Mouse (Mus musculus) CH12.LX (cell line): Measurements from ENCODE around the gene Srf. TPM values are rescaled to one million over a fixed set of nuclear protein-coding genes. Genes with fewer than 3 reads are reported as not detected.

ENCODE experiments used
- DNase-seq: peaks from one replicate; pipeline ENCODE4 v3.0.0-alpha.2; 2013; ENCODE audit errors: extremely low read depth
- H3K27ac ChIP-seq: 2 replicates; pipeline ENCODE4 v1.5.1; 2012; ENCODE audit warnings: low read depth, mild to moderate bottlenecking, control low read depth, moderate library complexity; ENCODE audit not compliant: insufficient read depth
- H3K27me3 ChIP-seq: replicated peaks from 2 replicates; pipeline ENCODE3; 2012; ENCODE audit warnings: inconsistent platforms
- H3K36me3 ChIP-seq, 2 experiments: replicated peaks in 1 of 2; 2 replicates each; pipeline versions ENCODE3 to v1.6.1; 2012; ENCODE audit warnings: inconsistent platforms in 1 of 2, low read length in 1 of 2, mild to moderate bottlenecking in 1 of 2, mixed read lengths in 1 of 2, moderate library complexity in 1 of 2; ENCODE audit not compliant: control insufficient read depth in 1 of 2, insufficient read depth in 1 of 2
- H3K4me1 ChIP-seq, 2 experiments: 2 replicates each; pipeline ENCODE4 v1.6.1; 2012; ENCODE audit warnings: inconsistent platforms in 1 of 2, moderate library complexity in 1 of 2; ENCODE audit not compliant: insufficient read depth in 2 of 2, control insufficient read depth in 1 of 2
- H3K4me2 ChIP-seq: 2 replicates; pipeline ENCODE4 v1.6.1; 2012; ENCODE audit warnings: low read depth, mild to moderate bottlenecking, control low read depth; ENCODE audit not compliant: poor library complexity, insufficient read depth, severe bottlenecking
- H3K4me3 ChIP-seq, 3 experiments: fragments of 150-350 bp in 1 of 3; sonication (generic) in 1 of 3; replicated peaks in 1 of 3; 2 replicates each; pipeline versions ENCODE3 to v1.5.1; 2011 to 2012; ENCODE audit warnings: low read depth in 2 of 3, low read length in 2 of 3, mild to moderate bottlenecking in 2 of 3, moderate library complexity in 2 of 3, control low read depth in 1 of 3, improper control_type of control experiment in 1 of 3, inconsistent platforms in 1 of 3, mixed read lengths in 1 of 3; ENCODE audit not compliant: poor library complexity in 1 of 3
- H3K79me2 ChIP-seq: replicated peaks from 2 replicates; pipeline ENCODE4 v1.6.1; 2012; ENCODE audit warnings: mild to moderate bottlenecking, moderate library complexity; ENCODE audit not compliant: control insufficient read depth, poor library complexity, insufficient read depth, severe bottlenecking; ENCODE audit errors: extremely low read depth
- H3K9ac ChIP-seq: 2 replicates; pipeline ENCODE4 v1.6.1; 2012; ENCODE audit warnings: low read depth, mild to moderate bottlenecking, control low read depth, moderate library complexity; ENCODE audit not compliant: insufficient read depth
- H3K9me3 ChIP-seq: replicated peaks from 2 replicates; pipeline ENCODE3; 2012; ENCODE audit warnings: low read length, inconsistent platforms, mixed read lengths
- CHD1 ChIP-seq: IDR thresholded peaks from 2 replicates; pipeline ENCODE4 v1.6.1; 2012; ENCODE audit warnings: low read depth, low read length, improper control_type of control experiment, inconsistent platforms
- CHD2 ChIP-seq: IDR thresholded peaks from 2 replicates; pipeline ENCODE4 v1.6.1; 2011; ENCODE audit warnings: low read length, improper control_type of control experiment
- ELF1 ChIP-seq: IDR thresholded peaks from 2 replicates; pipeline ENCODE4 v1.6.1; 2014; ENCODE audit warnings: low read depth, mild to moderate bottlenecking, inconsistent platforms, low read length, improper control_type of control experiment
- ETS1 ChIP-seq: conservative IDR thresholded peaks from 2 replicates; pipeline ENCODE4 v1.6.1; 2012; ENCODE audit warnings: low read depth, mild to moderate bottlenecking, inconsistent platforms, low read length, improper control_type of control experiment, moderate library complexity
- GABPA ChIP-seq: IDR thresholded peaks from 2 replicates; pipeline ENCODE4 v1.6.1; 2012; ENCODE audit warnings: low read depth, low read length, improper control_type of control experiment, inconsistent platforms; ENCODE audit not compliant: insufficient replicate concordance
- HCFC1 ChIP-seq: IDR thresholded peaks from 2 replicates; pipeline ENCODE4 v1.6.1; 2012; ENCODE audit warnings: low read depth, mild to moderate bottlenecking, inconsistent platforms, low read length, improper control_type of control experiment
- JUND ChIP-seq: conservative IDR thresholded peaks from 2 replicates; pipeline ENCODE4 v1.6.1; 2011; ENCODE audit warnings: low read depth, low read length, improper control_type of control experiment
- KAT2A ChIP-seq: IDR thresholded peaks from 2 replicates; pipeline ENCODE4 v1.6.1; 2012; ENCODE audit warnings: low read length, improper control_type of control experiment, inconsistent platforms; ENCODE audit not compliant: insufficient replicate concordance
- MAZ ChIP-seq: IDR thresholded peaks from 2 replicates; pipeline ENCODE4 v1.6.1; 2012; ENCODE audit warnings: low read depth, mild to moderate bottlenecking, inconsistent platforms, low read length, improper control_type of control experiment, moderate library complexity
- MEF2A ChIP-seq: IDR thresholded peaks from 2 replicates; pipeline ENCODE4 v1.6.1; 2014; ENCODE audit warnings: low read depth, mild to moderate bottlenecking, inconsistent platforms, low read length, improper control_type of control experiment, borderline replicate concordance
- MYC ChIP-seq: IDR thresholded peaks from 2 replicates; pipeline ENCODE4 v1.6.1; 2011; ENCODE audit warnings: low read depth, mild to moderate bottlenecking, improper control_type of control experiment, low read length
- NELFE ChIP-seq: IDR thresholded peaks from 2 replicates; pipeline ENCODE4 v1.6.1; 2011; ENCODE audit warnings: low read depth, low read length, improper control_type of control experiment
- NRF1 ChIP-seq: IDR thresholded peaks from 2 replicates; pipeline ENCODE4 v1.6.1; 2014; ENCODE audit warnings: low read depth, mild to moderate bottlenecking, inconsistent platforms, low read length, improper control_type of control experiment, moderate library complexity
- POLR2AphosphoS2 ChIP-seq: IDR thresholded peaks from 2 replicates; pipeline ENCODE4 v1.6.1; 2011; ENCODE audit warnings: low read depth, low read length, improper control_type of control experiment
- RAD21 ChIP-seq: IDR thresholded peaks from 2 replicates; pipeline ENCODE4 v1.6.1; 2011; ENCODE audit warnings: low read depth, mild to moderate bottlenecking, low read length, improper control_type of control experiment, moderate library complexity
- RCOR1 ChIP-seq: conservative IDR thresholded peaks from 2 replicates; pipeline ENCODE4 v1.6.1; 2012; ENCODE audit warnings: low read depth, mild to moderate bottlenecking, inconsistent platforms, low read length, improper control_type of control experiment
- SIN3A ChIP-seq: IDR thresholded peaks from 2 replicates; pipeline ENCODE4 v1.6.1; 2012; ENCODE audit warnings: low read length, improper control_type of control experiment, inconsistent platforms
- TBP ChIP-seq: conservative IDR thresholded peaks from 2 replicates; pipeline ENCODE4 v1.6.1; 2011; ENCODE audit warnings: low read depth, low read length, improper control_type of control experiment
- TCF12 ChIP-seq: IDR thresholded peaks from 2 replicates; pipeline ENCODE4 v1.6.1; 2014; ENCODE audit warnings: low read depth, mild to moderate bottlenecking, inconsistent platforms, low read length, improper control_type of control experiment
- ZMIZ1 ChIP-seq: IDR thresholded peaks from 2 replicates; pipeline ENCODE4 v1.6.1; 2012; ENCODE audit warnings: low read depth, mild to moderate bottlenecking, inconsistent platforms, low read length, improper control_type of control experiment
- ZNF384 ChIP-seq: IDR thresholded peaks from 2 replicates; pipeline ENCODE4 v1.6.1; 2012; ENCODE audit warnings: low read depth, low read length, improper control_type of control experiment, inconsistent platforms
- dilution Hi-C: fragments of 300-500 bp; cut with MboI; formaldehyde crosslinking; loops from 2 replicates; pipeline ENCODE4 v1.14.3; 2020; ENCODE audit warnings: low sequenced_read_pairs; ENCODE audit not compliant: extremely low pct_unique_long_range_greater_than_20kb, extremely low pct_ligation_motif_present
- in situ Hi-C: fragments of 300-500 bp; cut with MboI; formaldehyde crosslinking; loops from 3 replicates; pipeline ENCODE4 v1.14.3; 2019; ENCODE audit warnings: low sequenced_read_pairs, low pct_ligation_motif_present, low pct_unique_long_range_greater_than_20kb, mixed read lengths
- polyA plus RNA-seq: library from polyadenylated mRNA; unstranded; fragments of >175 nt; gene quantifications from 2 replicates; pipeline ENCODE4 v1.2.1, GENCODE M21; 2012; ENCODE audit warnings: low read depth; ENCODE audit not compliant: insufficient read length
- total RNA-seq, 2 experiments: library from RNA; depleted of rRNA; stranded (reverse); fragments of 300-350 nt in 1 of 2; fragments of >200 nt in 1 of 2; gene quantifications; 2 replicates each; pipeline ENCODE4 v1.2.3; 2012 to 2014

Gene Srf
- total and polyA plus RNA-seq, 3 experiments = 38.2 to 81.6 (median 54.5) TPM

DNA sequence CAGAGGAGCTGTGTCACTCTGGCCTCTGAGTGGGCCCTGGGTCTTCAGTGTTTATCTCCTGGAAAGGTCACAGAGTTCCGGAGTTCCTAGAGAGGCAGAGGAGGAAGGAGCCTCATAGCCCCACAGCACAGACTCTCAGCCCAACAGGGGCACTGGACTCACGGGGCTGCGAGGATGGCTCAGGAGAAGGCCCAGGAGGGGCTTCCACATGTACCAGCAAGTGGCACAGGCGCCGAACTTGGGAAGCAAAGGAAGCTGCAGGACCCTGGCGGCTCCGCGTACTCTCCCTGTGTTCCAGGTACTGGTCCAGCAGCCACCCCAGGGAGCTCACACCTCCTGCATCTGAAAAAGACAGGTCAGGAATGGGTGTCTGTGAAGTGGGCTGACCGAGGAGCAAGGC, 34.8 kb downstream of the Srf start:
- H3K4me3 ChIP-seq = no peak overlapping the region
- no peaks in the 10 kb centered on the region for H3K9me3 ChIP-seq
- H3K79me2 ChIP-seq = no peaks in the 10 kb centered on the region
- dilution Hi-C loops = no loop called here
- DNase-seq = no peak
- TF ChIP-seq SIN3A (no peak), ZNF384 (no peak), MAZ (no peak)
- in situ Hi-C loops = no loop called here
- H3K9ac ChIP-seq = no peak overlapping the region
- H3K36me3 ChIP-seq = no peaks in the 10 kb centered on the region
- 0 out of 4 replicates have a peak, but pooled peaks cover 0 to 4% of the 10 kb centered on the region in 2 experiments for H3K4me1 ChIP-seq
- no peak overlapping the region for H3K27ac ChIP-seq
- H3K4me2 ChIP-seq = no peak overlapping the region
- H3K27me3 ChIP-seq = peaks cover 6% of the 10 kb centered on the region

GRCm38 (mm10) chr17:46520385-46520979, 35.5 kb downstream of the Srf start:
- H3K9me3 ChIP-seq = no peaks in the 10 kb centered on the region
- peaks cover 6% of the 10 kb centered on the region for H3K27me3 ChIP-seq
- in situ Hi-C loops (no loop called here), dilution Hi-C loops (no loop called here)
- 0 out of 4 replicates have a peak, but pooled peaks cover 0 to 4% of the 10 kb centered on the region in 2 experiments for H3K4me1 ChIP-seq
- H3K4me2 ChIP-seq = no peak overlapping the region
- no peak overlapping the region for H3K27ac ChIP-seq
- H3K4me3 ChIP-seq = no peak overlapping the region
- no peak for DNase-seq
- no peaks in the 10 kb centered on the region for H3K36me3 ChIP-seq
- H3K9ac ChIP-seq = no peak overlapping the region
- H3K79me2 ChIP-seq = no peaks in the 10 kb centered on the region
- no peak for TF ChIP-seq SIN3A
- TF ChIP-seq ELF1 = no peak
- TF ChIP-seq MEF2A = no peak
- no peak for TF ChIP-seq CHD1
- no peak for TF ChIP-seq HCFC1
- no peak for TF ChIP-seq TCF12
- TF ChIP-seq ETS1 = no peak
- no peak for TF ChIP-seq RAD21

DNA sequence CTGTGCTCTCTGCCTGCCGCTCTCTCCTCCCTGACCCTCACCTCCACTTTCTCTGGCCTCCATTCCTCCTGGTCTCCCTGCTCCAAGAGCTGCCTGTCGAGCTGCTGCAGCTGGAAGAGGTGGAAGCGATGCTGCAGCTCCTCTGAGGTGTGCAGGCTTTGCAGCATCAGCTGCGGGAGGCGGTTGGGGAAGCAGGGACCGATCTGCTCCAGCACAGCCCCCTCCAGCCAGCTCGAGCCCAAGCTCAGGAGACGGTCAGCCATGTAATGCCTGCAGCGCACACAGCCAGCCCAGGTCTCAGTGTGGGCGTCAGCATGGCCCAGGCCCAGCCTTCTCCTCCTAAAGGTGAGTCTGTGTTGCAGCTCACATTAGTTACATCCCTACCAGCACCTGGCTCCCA, 36.0 kb downstream of the Srf start:
- DNase-seq = no peak
- Histone ChIP-seq H3K27ac (no peak overlapping the region), H3K4me2 (no peak overlapping the region), H3K4me1 (0 out of 4 replicates have a peak, but pooled peaks cover 0 to 4% of the 10 kb centered on the region in 2 experiments), H3K4me3 (no peak overlapping the region), H3K9ac (no peak overlapping the region), H3K27me3 (peaks cover 6% of the 10 kb centered on the region), H3K79me2 (no peaks in the 10 kb centered on the region), H3K36me3 (no peaks in the 10 kb centered on the region), H3K9me3 (no peaks in the 10 kb centered on the region)
- dilution Hi-C loops = no loop called here
- TF ChIP-seq HCFC1 (no peak), TCF12 (no peak), NELFE (no peak), KAT2A (no peak), ZMIZ1 (no peak), CHD2 (no peak), MYC (no peak), RCOR1 (no peak), ELF1 (no peak), TBP (no peak), POLR2AphosphoS2 (no peak), GABPA (no peak), SIN3A (no peak), NRF1 (no peak), JUND (no peak)
- in situ Hi-C loops = no loop called here
